Mouse (Mus musculus): ENCODE measurements around the gene Pskh1.

Gene Pskh1

GRCm38 (mm10) chr8:105892432-105892831 is 7.8 kb upstream of the Pskh1 start:
- in situ Hi-C loops (cut with MboI, MseI), result no loop called here

GRCm38 (mm10) chr8:105893339-105893738 is 6.9 kb upstream of the Pskh1 start, which contains the start of gene Nrn1l:
Gene Nrn1l (plus strand): TSS chr8:105893567.
- in situ Hi-C loops (cut with MboI, MseI), result no loop called here

- in situ Hi-C loops (cut with MboI, MseI), result no loop called here
Measured at GRCm38 (mm10) chr8:105897801-105898480, 2.3 kb upstream of the Pskh1 start.

- in situ Hi-C loops (cut with MboI, MseI), result no loop called here
Measured at GRCm38 (mm10) chr8:105900941-105901616, 838 bp downstream of the Pskh1 start.

- in situ Hi-C loops (cut with MboI, MseI), result no loop called here
Measured at GRCm38 (mm10) chr8:105919390-105919789, 19.1 kb downstream of the Pskh1 start.

- in situ Hi-C loops (cut with MboI, MseI), result loop anchor here (5.0 to 10.0 kb wide), 2 partner anchors 213 to 1460 kb away; no protein-coding TSS in a partner anchor
Measured at GRCm38 (mm10) chr8:105925123-105925522, 24.9 kb downstream of the Pskh1 start.

- in situ Hi-C loops (cut with MboI, MseI), result loop anchor here (10.0 kb wide), 1 partner anchor 46 kb away; the partner anchor contains the start of gene Edc4
Measured at GRCm38 (mm10) chr8:105930602-105931001, 30.4 kb downstream of the Pskh1 start.

GRCm38 (mm10) chr8:105931271-105931670 is 31.0 kb downstream of the Pskh1 start:
- in situ Hi-C loops (cut with MboI, MseI), result loop anchor here (10.0 kb wide), 1 partner anchor 46 kb away; the partner anchor contains the start of gene Edc4

- in situ Hi-C loops (cut with MboI, MseI), result loop anchor here (10.0 kb wide), 1 partner anchor 48 kb away; the partner anchor contains the start of gene Edc4
Measured at GRCm38 (mm10) chr8:105932525-105932924, 32.3 kb downstream of the Pskh1 start.

GRCm38 (mm10) chr8:105933762-105934161 is 33.5 kb downstream of the Pskh1 start, which contains the start of gene Ctrl:
Gene Ctrl (minus strand): TSS chr8:105933862.
- in situ Hi-C loops (cut with MboI, MseI), result loop anchor here (10.0 kb wide), 1 partner anchor 49 kb away; the partner anchor contains the start of gene Edc4

- in situ Hi-C loops (cut with MboI, MseI), result loop anchor here (10.0 kb wide), 1 partner anchor 50 kb away; the partner anchor contains the start of gene Edc4
Measured at GRCm38 (mm10) chr8:105935105-105935504, 34.9 kb downstream of the Pskh1 start.

- in situ Hi-C loops (cut with MboI, MseI), result loop anchor here (10.0 kb wide), 1 partner anchor 51 kb away; the partner anchor contains the start of gene Edc4
Measured at GRCm38 (mm10) chr8:105935863-105936603, 35.8 kb downstream of the Pskh1 start.

- in situ Hi-C loops (cut with MboI, MseI), result loop anchor here (10.0 kb wide), 1 partner anchor 52 kb away; the partner anchor contains the start of gene Edc4
Measured at GRCm38 (mm10) chr8:105936866-105937475, 36.7 kb downstream of the Pskh1 start.

GRCm38 (mm10) chr8:105937496-105938305 is 37.5 kb downstream of the Pskh1 start:
- in situ Hi-C loops (cut with MboI, MseI), result loop anchor here (10.0 kb wide), 1 partner anchor 53 kb away; the partner anchor contains the start of gene Edc4

GRCm38 (mm10) chr8:105938306-105938669 is 38.0 kb downstream of the Pskh1 start, which contains the start of gene Psmb10:
Gene Psmb10 (minus strand): TSS chr8:105938444.
- in situ Hi-C loops (cut with MboI, MseI), result loop anchor here (10.0 kb wide), 1 partner anchor 53 kb away; the partner anchor contains the start of gene Edc4

GRCm38 (mm10) chr8:105942026-105942425 is 41.8 kb downstream of the Pskh1 start:
- in situ Hi-C loops (cut with MboI, MseI), result no loop called here

- in situ Hi-C loops (cut with MboI, MseI), result no loop called here
Measured at GRCm38 (mm10) chr8:105942542-105942941, 42.3 kb downstream of the Pskh1 start.

GRCm38 (mm10) chr8:105943321-105943739 is 43.1 kb downstream of the Pskh1 start, which contains the start of gene Lcat:
Gene Lcat (minus strand): TSS chr8:105943382.
- in situ Hi-C loops (cut with MboI, MseI), result no loop called here

- in situ Hi-C loops (cut with MboI, MseI), result no loop called here
Measured at GRCm38 (mm10) chr8:105949350-105949749, 49.1 kb downstream of the Pskh1 start.

Data from regulatory T cell (primary cell).